Mouse (Mus musculus) gastrocnemius, postnatal 36 days (tissue): ENCODE measurements around the gene Cebpb. TPM values are rescaled to one million over a fixed set of nuclear protein-coding genes. Genes with fewer than 3 reads are reported as not detected.

ENCODE experiments used
- DNase-seq, 2 experiments: peaks; one replicate each; pipeline ENCODE4 v3.0.0; 2022
- intact Hi-C: fragments of 180-260 bp; cut with DNase I; formaldehyde crosslinking; loops from one replicate; pipeline ENCODE4 v1.15.1; 2025
- total RNA-seq, 2 experiments: library from RNA; stranded (reverse); gene quantifications; 2 replicates each; pipeline ENCODE4 v1.2.3; 2021

The Cebpb gene
- total RNA-seq, 2 experiments from 2014 or later: 115 to 129 TPM

DNA sequence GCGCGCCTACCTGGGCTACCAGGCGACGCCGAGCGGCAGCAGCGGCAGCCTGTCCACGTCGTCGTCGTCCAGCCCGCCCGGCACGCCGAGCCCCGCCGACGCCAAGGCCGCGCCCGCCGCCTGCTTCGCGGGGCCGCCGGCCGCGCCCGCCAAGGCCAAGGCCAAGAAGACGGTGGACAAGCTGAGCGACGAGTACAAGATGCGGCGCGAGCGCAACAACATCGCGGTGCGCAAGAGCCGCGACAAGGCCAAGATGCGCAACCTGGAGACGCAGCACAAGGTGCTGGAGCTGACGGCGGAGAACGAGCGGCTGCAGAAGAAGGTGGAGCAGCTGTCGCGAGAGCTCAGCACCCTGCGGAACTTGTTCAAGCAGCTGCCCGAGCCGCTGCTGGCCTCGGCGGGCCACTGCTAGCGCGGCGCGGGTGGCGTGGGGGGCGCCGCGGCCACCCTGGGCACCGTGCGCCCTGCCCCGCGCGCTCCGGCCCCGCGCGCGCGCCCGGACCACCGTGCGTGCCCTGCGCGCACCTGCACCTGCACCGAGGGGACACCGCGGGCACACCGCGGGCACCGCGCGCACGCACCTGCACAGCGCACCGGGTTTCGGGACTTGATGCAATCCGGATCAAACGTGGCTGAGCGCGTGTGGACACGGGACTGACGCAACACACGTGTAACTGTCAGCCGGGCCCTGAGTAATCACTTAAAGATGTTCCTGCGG is 945 bp downstream of the Cebpb start, which contains the start of gene Tmem189:
TSS of gene Tmem189 (minus strand) at position 322 of the 718 bp plus-strand sequence.
- intact Hi-C loops: loop anchor here (2.0 to 10.0 kb wide), 4 partner anchors 88 to 315 kb away; no protein-coding TSS in a partner anchor
- peak in 1 of 2 experiments; percentile 66 for DNase-seq

DNA sequence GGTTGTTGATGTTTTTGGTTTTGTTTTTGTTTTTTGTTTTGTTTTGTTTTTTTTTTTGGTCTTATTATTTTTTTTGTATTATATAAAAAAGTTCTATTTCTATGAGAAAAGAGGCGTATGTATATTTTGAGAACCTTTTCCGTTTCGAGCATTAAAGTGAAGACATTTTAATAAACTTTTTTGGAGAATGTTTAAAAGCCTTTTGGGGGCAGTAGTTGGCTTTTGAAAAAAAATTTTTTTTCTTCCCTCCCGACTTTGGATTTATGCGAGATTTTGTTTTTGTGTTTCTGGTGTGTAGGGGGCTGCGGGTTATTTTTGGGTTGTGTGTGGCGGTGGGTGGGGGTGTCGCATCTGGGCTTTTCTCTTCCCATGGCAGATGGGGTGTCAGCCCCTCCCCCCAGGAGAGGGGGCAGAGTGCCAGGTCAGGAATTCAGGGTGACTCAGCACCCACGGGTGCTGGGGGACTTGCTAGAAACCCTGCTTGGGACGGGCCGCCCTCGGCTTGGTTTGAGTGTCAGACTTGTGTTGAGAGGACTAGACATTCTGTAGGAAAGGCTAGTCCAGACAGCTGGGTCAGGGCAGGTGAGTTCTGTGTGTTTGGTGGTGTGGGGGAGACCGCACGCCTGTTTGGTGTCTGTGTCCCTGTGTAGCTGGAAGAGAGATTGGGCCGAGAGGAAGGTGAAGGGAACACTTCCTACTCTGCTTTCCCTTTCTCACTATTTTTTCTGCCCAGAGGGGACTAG is 1.7 kb downstream of the Cebpb start:
- peak; percentile 73 to 75 for DNase-seq
- intact Hi-C loops: loop anchor here (2.0 to 5.0 kb wide), 2 partner anchors 137 to 162 kb away; no protein-coding TSS in a partner anchor

DNA sequence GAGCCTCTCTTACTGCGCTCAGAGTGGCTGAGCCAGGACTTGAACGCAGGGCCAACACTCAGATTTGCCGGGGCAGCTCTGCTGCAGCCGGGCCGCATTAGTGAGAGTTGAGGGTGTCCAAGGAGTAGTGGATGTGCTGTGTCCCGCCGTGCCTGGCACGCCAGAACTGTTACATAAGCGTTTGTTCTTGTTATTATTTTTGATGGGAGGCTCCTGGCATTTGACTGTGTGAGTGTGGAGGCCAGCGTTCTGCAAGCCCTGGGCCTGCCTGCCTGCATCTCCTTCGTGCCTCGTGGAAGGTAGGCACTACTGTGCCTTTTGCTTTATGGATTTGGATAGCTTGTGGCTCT is 2.2 kb downstream of the Cebpb start:
- intact Hi-C loops: loop anchor here (2.0 to 5.0 kb wide), 2 partner anchors 136 to 162 kb away; no protein-coding TSS in a partner anchor
- DNase-seq: peak; percentile 75 to 77

DNA sequence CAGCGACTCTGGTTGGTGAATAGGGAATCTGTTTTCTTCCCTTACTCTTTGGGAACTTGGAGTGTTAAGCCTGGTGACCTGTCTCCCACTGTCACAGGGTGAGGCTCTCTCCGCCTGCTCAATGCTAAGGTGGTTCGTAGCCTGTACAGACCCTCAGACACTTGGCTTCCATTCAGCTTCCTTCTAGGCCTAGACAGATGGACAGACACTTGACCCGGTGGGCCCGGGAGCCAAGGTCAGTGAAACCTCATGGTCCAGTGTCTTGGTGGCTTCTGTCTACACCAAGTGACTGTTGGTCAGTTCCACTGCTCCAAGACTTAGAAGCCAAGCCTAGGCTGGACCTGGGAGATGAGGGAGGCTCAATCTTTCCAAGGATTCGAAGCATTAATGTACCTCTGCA is 2.7 kb downstream of the Cebpb start:
- intact Hi-C loops: loop anchor here (2.0 to 5.0 kb wide), 2 partner anchors 136 to 161 kb away; no protein-coding TSS in a partner anchor
- no peak for DNase-seq

DNA sequence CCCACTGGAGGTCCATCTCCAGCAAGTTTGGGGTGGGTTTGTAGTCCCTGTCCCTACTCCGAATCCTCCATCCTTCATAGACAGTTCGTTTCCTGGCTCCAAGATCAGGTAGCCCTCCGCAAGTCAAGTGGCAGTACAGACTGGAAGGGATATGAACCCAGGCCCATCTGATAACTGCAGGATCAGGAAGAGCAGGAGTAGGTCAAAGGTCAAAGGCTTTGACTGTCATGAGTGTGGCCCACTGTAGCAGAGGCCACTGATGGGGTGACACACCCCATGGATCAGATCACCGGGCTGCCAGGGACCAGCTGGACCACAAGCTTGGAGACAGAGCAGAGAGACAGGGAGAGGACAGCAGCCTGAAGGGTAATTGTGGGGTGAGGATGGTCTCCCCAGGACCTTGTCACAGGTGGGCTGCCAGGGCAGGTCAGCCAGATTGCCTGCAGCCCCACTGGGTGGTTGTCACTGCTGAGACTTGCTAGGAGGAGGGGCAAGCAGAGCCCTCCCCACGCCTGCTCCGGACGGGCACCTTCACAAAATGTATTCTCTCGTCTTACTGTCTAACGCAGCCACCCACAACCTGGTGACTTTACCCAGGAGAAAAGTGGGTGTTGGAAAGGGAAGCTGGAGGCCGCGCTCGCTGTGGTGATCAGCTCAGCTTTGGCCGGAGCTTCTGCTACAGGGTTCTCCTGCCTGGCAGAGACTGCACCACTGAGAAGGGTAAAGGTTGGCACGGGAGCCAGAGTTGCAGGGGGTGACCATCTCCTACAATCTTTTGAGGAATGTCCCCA is 3.4 kb downstream of the Cebpb start:
- no peak for DNase-seq
- intact Hi-C loops: loop anchor here (2.0 to 5.0 kb wide), 2 partner anchors 135 to 161 kb away; no protein-coding TSS in a partner anchor

DNA sequence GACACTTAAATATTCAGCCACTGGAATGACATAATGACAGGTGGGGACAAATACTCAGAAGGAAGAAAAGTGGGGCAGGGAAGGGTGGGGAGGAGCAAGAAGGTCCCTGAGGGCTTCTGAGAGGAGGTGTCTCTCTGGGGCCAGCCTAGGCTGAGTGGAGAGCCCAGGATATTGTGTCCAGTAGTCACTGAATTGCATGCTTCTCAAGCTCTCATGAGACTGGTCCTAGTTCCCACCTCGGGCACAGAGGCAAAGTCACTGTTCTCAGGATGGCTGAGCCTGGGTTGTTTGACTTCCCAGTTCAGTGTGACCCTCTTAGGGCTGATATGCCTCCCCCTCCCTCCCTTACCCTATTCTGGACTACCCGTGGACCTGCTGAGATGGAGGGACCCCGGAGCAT is 4.1 kb downstream of the Cebpb start:
- intact Hi-C loops: loop anchor here (5.0 kb wide), 1 partner anchor 134 kb away; no protein-coding TSS in a partner anchor
- no peak for DNase-seq

DNA sequence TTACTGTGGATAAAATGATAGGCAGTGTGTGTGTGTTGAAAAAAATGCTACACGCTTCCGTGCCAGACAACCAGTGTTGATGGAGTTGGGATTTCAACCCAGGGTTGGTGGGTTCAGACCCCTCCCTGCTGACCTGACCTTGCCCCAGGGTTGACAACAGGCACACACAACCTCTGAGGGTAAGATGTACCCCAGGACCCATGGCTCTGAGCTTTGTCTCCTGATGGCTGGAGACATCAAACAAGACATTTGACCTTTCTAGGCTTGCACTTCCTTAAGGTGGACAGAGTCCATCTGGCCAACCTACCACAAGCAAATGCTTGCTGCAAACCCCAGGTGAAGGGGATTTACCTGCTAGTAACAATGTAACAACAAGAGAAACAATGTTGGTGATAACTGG is 4.8 kb downstream of the Cebpb start:
- intact Hi-C loops: loop anchor here (5.0 kb wide), 1 partner anchor 134 kb away; no protein-coding TSS in a partner anchor
- no peak for DNase-seq

DNA sequence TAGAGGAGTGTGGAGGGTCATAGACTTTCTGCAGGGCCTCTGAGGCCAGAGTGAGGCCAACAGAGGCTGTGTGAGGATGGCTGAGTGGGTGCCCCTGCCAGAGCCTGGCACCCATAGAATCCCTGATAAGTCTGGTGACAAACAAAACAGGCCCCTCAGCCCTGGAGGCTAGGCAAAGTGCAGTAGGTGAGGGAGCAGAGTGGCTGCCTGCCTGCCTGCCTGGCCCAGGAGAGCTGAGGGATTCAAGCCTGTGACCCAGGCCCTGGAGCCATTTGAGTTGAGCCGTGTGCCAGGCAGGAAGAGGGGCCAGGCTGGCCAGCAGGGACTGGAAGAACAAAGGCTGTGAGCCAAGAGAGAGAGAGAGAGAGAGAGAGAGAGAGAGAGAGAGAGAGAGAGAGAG is 5.5 kb downstream of the Cebpb start:
- intact Hi-C loops: loop anchor here (5.0 kb wide), 1 partner anchor 133 kb away; no protein-coding TSS in a partner anchor
- no peak for DNase-seq

DNA sequence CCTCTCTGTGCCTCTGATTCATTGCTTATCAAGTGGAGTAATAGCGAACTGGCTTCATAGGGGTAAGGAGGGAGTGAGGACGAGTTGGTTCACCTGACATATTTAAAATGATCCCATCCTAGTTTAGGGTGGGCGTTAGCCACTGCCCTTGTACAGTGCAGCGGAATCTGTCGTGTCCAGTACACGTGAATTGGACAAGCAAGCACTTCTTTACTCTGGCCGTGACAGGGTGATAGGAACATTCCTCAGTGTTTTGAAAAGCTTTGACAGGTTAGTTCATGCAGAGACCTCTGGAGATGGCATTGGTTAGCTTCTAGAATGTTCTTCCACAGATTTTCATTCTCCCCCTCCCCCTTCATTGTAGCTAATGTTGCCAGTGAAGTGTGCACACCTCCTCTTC is 6.2 kb downstream of the Cebpb start:
- DNase-seq: no peak
- intact Hi-C loops: loop anchor here (5.0 kb wide), 1 partner anchor 132 kb away; no protein-coding TSS in a partner anchor

DNA sequence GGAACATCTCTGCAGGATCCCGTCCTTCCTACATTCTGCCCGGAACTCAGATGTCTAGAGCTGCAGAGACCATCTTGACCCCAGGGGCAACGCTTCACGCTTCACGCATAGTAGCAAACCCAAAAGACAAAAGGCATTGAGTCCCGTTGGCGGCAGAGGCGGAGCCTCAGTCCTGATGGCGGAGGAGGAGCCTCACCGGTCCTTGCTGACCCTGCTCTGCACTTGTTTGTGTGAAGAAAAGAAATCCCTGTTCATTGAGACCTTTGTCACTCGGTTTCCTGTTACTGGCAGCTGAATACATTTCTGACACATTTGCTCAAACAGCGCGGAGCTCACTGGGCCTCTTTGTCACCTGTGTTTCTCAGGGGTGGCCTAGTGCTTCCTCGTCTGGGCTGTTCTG is 6.8 kb downstream of the Cebpb start:
- no peak for DNase-seq

DNA sequence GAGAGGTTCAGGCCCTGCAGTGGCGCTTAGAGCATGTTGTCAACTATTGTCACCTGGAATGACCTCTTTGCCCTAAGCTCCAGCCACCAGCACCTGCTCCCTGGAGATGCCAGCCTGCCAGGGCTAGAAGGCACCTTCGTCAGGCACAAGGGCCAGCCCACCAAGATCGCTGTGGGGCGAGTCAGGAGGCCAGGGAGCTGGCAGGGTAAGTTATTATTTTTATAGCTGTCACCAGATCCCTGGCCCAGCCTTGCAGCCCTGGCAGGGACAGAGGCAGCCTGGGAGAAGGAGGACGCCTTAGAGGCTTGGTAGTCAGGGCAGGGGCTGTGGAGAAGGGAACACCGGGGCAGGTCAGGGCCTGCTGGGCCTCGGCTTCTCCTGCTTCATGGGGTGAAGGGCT is 7.4 kb downstream of the Cebpb start:
- peak; percentile 56 to 72 for DNase-seq
- intact Hi-C loops: loop anchor here (2.0 kb wide), 1 partner anchor 69 kb away; no protein-coding TSS in a partner anchor

More for the DNA sequence above, 6.8 kb downstream of the Cebpb start:
- intact Hi-C loops: no loop called here

DNA sequence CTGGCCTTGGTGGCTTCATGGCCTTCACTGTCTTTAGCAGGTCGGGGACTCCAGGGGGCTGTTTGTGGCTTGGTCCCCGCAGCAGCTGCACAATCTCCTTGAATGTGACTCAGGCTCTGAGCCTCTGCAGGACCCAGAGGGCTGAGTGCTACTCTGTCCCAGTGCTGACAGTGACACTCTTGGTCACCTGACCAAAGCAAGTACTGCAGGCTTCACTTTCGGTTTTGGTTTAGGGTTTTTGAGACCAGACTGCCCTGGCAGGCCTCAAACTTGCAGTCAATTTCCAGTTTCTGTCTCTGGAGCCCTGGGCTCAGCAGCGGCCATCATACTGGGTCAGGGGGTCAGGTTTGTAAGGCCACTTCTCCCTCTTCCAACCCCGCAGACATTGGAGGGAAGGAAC is 9.2 kb downstream of the Cebpb start:
- intact Hi-C loops: loop anchor here (2.0 kb wide), 1 partner anchor 67 kb away; no protein-coding TSS in a partner anchor
- peak in 1 of 2 experiments; percentile 50 for DNase-seq

DNA sequence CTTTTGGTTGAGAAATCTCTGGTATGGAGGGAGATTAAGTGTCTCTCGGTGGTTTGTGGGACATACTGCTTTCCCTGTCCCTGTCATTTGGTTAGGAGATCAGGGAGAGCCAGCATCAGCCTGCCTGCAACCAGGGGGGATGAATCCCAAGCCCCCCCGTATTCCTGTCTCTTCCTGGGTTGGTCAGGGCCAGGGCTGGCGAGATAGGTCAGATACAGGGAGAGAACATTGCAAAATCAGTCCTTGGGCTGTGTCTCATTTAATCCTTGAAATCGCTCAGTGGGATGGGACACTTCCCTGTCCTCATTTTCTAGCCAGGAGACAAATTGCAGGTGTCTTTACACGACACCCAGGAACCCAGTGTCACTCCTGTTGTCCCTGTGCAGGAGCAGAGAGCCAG is 11.3 kb downstream of the Cebpb start:
- DNase-seq: no peak

DNA sequence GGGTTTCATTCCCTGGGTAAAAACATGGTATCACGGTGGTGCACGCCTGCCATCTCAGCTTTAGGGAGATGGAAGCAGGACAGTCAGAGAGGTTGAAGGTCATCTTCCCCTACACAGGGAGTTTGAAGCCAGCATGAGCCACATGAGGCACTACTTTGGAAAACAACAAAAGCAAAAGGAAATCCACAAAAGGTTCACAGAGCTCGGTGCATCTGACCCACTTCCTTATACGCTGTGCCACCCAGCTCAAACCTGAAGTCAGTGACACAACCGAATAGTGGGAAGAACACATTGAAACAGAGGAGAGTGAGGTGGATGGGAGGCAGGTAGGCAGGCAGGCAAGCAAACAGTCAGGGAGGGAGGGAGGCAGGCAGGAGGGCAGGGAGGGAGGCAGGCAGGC is 12.8 kb downstream of the Cebpb start:
- intact Hi-C loops: no loop called here
- DNase-seq: no peak

More for the DNA sequence above, 11.3 kb downstream of the Cebpb start:
- intact Hi-C loops: no loop called here

DNA sequence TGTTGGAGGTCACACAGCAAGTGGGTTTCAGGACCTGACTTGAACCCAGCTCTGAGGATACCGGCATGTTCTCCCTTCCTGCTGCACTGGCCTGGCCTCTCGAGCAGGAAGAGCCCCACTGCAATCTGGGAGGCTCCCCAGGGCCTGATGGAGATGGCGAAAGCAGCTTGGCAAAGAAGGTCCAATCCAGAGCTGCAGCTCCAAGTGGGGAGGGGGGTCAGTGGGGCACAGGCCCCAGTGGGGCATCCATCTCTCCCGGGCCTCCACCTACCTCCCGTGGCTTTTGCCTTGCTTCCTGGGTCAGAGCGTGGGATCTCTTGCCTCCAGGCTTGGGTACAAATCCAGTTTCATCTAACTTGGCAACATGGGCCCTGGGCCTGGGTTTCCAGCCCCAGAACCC is 13.4 kb downstream of the Cebpb start:
- DNase-seq: no peak
- intact Hi-C loops: no loop called here

DNA sequence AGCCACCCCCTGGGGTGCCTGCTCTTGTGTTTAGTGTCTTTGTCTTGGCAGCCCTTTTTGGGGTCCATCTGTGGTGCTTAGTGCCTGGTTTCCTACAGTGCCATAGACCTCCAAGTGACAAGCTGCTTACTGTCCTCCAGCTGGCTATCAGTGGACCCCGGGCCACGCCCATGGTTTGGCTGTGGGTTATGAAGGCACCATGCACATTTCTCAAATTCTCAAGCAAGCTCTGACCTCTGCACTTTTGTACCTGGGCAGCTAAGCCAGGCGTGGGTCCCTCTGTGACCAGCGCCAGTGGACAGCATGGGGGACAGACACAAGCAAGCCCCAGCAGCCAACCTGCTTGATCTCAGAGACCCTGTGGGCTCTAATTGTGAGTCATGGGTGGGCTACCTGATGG is 15.7 kb downstream of the Cebpb start:
- no peak for DNase-seq
- intact Hi-C loops: no loop called here

DNA sequence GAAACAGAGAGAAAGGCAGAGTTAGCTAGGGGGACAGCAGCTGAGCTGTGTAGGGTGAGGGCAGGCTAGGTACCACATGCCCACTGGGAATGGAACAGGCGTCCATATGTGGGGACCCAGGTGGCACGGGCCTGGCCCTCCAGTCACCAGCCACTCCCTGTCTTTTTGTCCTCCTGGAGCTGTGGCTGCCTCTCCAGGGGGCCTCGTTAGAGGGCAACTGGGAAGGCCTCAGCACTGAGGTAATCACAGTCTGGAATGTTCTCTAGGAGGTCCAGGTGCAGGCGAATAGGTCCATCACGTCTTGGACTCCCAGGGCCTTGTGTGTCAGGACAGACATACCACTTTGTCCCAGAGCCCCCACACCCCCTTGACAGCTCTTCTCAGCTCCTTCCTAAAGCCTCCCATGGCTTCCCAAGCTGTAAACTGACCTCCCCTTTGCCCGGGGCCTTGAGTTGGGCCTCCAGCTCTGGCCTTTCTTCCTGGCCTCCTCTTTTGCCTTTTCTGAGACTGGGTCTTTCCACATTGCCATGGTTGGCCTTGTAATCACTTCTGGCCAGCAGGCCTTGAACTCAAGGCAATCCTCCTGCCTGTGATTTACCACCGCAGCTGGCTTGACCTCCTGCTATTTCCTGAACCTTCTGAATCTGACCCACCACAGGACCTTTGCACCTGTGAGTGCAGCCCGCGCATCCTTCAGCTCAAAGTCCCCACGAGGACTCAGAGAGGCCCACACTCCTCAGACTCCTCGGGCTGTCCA is 17.6 kb downstream of the Cebpb start:
- intact Hi-C loops: no loop called here
- no peak for DNase-seq

DNA sequence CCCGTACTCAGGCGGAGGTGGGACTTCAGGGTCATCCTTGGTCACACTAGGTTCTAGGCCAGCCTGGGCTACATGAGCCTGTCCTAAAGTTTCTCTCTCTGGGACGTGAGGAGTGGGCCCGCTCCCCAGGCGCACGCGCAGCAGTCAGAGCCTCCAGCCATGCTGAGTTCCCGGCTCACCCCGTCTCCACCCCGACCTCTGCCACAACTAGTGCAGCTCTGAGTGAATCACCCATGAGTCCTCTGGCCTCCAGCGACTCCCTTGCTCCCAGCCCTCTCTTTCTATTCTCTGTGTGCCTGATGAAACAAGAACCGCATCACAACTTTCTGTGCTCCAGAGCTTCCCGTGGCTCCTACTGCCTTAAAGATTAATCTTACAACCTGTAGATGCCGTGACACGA is 19.7 kb downstream of the Cebpb start:
- DNase-seq: no peak
- intact Hi-C loops: no loop called here

DNA sequence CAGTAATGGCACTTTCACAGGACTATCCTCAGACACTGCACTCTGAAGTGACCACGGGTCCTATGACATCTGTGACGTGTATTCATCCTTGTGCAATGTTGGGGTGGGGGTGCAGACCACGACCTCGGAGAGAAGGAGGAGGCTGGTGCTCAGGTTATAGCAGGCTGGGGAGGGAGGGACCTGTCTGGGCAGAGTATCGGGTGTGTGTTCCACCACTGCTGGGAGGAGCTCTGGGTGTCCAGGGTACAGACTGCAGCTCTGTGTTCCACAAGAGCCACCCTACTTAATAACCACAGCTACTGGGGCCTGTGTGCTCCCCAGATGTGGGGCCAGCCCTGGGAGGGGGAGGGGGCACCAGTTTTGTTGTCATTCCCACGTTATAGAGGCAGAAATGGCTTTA is 21.3 kb downstream of the Cebpb start:
- intact Hi-C loops: loop anchor here (2.0 kb wide), 1 partner anchor 37 kb away; no protein-coding TSS in a partner anchor
- no peak for DNase-seq
